Comparison of ENCODE assay signal across 20 mouse cellular contexts in the genomic region with DNA sequence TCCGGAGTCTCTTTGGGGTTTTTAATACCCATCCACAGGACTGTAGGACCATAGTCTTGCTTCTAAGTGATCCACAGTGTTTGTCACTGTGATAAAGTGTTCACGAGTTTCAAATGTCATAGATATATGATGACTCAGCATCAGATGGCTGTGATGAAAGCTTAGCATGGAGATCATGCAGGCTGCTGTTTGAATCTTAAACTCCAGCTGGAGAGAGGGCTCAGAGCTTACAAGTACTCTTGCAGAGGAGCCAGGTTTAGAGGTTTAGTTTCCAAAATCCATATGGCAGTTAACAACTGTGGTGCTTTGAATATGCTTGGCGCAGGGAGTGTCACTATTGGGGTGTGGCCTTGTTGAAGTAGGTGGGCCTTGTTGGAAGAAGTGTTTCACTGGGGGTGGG.
"Had no signal": no experiment of that assay in that cellular context is flagged by ENCODE, and none has a peak within 500 bp of the region (broad histone marks: within the 10 kb centered on the region; RNA-seq: fewer than 3 reads in every experiment).

No protein-coding gene starts in this region.

- H3K27ac ChIP-seq: kidney, embryonic 15.5 days; left cerebral cortex, adult 2 months; limb, embryonic 12.5 days; limb, embryonic 15.5 days; liver, embryonic 14.5 days; macrophage; midbrain, embryonic 12.5 days; midbrain, embryonic 15.5 days; neural tube, embryonic 12.5 days; neural tube, embryonic 15.5 days; stomach, embryonic 15.5 days had no signal

- H3K9ac ChIP-seq: kidney, embryonic 15.5 days; limb, embryonic 12.5 days; limb, embryonic 15.5 days; liver, embryonic 14.5 days; liver, postnatal 0 days; lung, embryonic 14.5 days; midbrain, embryonic 12.5 days; midbrain, embryonic 15.5 days; neural tube, embryonic 12.5 days; neural tube, embryonic 15.5 days; stomach, embryonic 15.5 days had no signal

- DNase-seq: kidney, adult 11 months; kidney, adult 8-10 months; kidney, postnatal 10 days; kidney, postnatal 36 days; liver, postnatal 0 days; lung, embryonic 14.5 days; spleen, adult 18-20 months; thymus, postnatal 14 days; thymus, postnatal 4 days had no signal

- H3K4me3 ChIP-seq: kidney, embryonic 15.5 days; left cerebral cortex, adult 2 months; limb, embryonic 12.5 days; limb, embryonic 15.5 days; midbrain, embryonic 12.5 days; midbrain, embryonic 15.5 days; neural tube, embryonic 12.5 days; neural tube, embryonic 15.5 days; stomach, embryonic 15.5 days had no signal

- H3K9me3 ChIP-seq: stomach, embryonic 15.5 days had no signal

- H3K36me3 ChIP-seq: limb, embryonic 15.5 days; stomach, embryonic 15.5 days had no signal
